Mouse (Mus musculus): ENCODE data around the gene Wdr90. TPM values are rescaled to one million over a fixed set of nuclear protein-coding genes. Genes with fewer than 3 reads are reported as not detected.
A peak's percentile ranks its signal among the peaks of the same experiment; 100 is the strongest.

Wdr90 gene
- polyA plus RNA-seq, 1 experiment from 2014 or later, result 18.2 TPM

GRCm38 (mm10) chr17:25860229-25860628, 1.1 kb downstream of the Wdr90 start:
- no peak overlapping the region for H3K27ac ChIP-seq (ENCODE audit: low read depth)
- H3K4me1 ChIP-seq (replicated peaks; ENCODE audit: control insufficient read depth, insufficient read depth, low read length), result peaks cover 9% of the 10 kb centered on the region
- no peak overlapping the region for H3K4me3 ChIP-seq (ENCODE audit: low read depth, low read length)
- no peaks in the 10 kb centered on the region for H3K27me3 ChIP-seq (replicated peaks; ENCODE audit: control insufficient read depth, insufficient read depth, low read length)
- DNase-seq (ENCODE audit: low spot score) (no peak), ATAC-seq (replicated peaks; ENCODE audit: low FRiP score, low TSS enrichment, low read depth) (no peak)
- no peaks in the 10 kb centered on the region for H3K9me3 ChIP-seq (ENCODE audit: control insufficient read depth, low read length)
- H3K9ac ChIP-seq (ENCODE audit: low read length), result peak overlapping the region; percentile 75; the same call in 1 of the 2 replicates
- WGBS, result 94% methylated on average over 6 of the region's 6 CpGs
- peaks cover 6% of the 10 kb centered on the region; the same call in 1 of the 2 replicates for H3K36me3 ChIP-seq (ENCODE audit: control insufficient read depth, insufficient read depth, low read length)
- H3K4me2 ChIP-seq (ENCODE audit: low read length), result peak overlapping the region; percentile 75

GRCm38 (mm10) chr17:25844396-25844901, 16.9 kb downstream of the Wdr90 start, which contains the start of gene Rhot2:
Gene Rhot2 (minus strand): TSS chr17:25844851.
- peak within 1 kb of the TSS; percentile 78 for H3K4me3 ChIP-seq (ENCODE audit: low read depth, low read length)
- no peaks in the 10 kb centered on the region for H3K27me3 ChIP-seq (replicated peaks; ENCODE audit: control insufficient read depth, insufficient read depth, low read length)
- peak within 1 kb of the TSS; percentile 81 for H3K9ac ChIP-seq (ENCODE audit: low read length)
- H3K9me3 ChIP-seq (ENCODE audit: control insufficient read depth, low read length), result no peaks in the 10 kb centered on the region
- H3K36me3 ChIP-seq (ENCODE audit: control insufficient read depth, insufficient read depth, low read length), result peaks cover 63% of the 10 kb centered on the region
- H3K27ac ChIP-seq (ENCODE audit: low read depth), result peak within 1 kb of the TSS; percentile 70
- peak within 1 kb of the TSS; percentile 87 for H3K4me2 ChIP-seq (ENCODE audit: low read length)
- DNase-seq (ENCODE audit: low spot score) (peak; percentile 96), ATAC-seq (replicated peaks; ENCODE audit: low FRiP score, low TSS enrichment, low read depth) (peak; percentile 95)
- H3K4me1 ChIP-seq (replicated peaks; ENCODE audit: control insufficient read depth, insufficient read depth, low read length), result peaks cover 12% of the 10 kb centered on the region
- 1% methylated on average over 21 of the region's 21 CpGs for WGBS

GRCm38 (mm10) chr17:25843636-25844395, 17.5 kb downstream of the Wdr90 start:
- peak overlapping the region; percentile 78 for H3K4me3 ChIP-seq (ENCODE audit: low read depth, low read length)
- DNase-seq (ENCODE audit: low spot score) (no peak), ATAC-seq (replicated peaks; ENCODE audit: low FRiP score, low TSS enrichment, low read depth) (no peak; the same call in 1 of the 2 replicates)
- H3K9ac ChIP-seq (ENCODE audit: low read length), result peak overlapping the region; percentile 81
- peaks cover 67% of the 10 kb centered on the region for H3K36me3 ChIP-seq (ENCODE audit: control insufficient read depth, insufficient read depth, low read length)
- peak overlapping the region; percentile 87 for H3K4me2 ChIP-seq (ENCODE audit: low read length)
- no peaks in the 10 kb centered on the region for H3K9me3 ChIP-seq (ENCODE audit: control insufficient read depth, low read length)
- no peaks in the 10 kb centered on the region for H3K27me3 ChIP-seq (replicated peaks; ENCODE audit: control insufficient read depth, insufficient read depth, low read length)
- H3K4me1 ChIP-seq (replicated peaks; ENCODE audit: control insufficient read depth, insufficient read depth, low read length), result peaks cover 12% of the 10 kb centered on the region
- H3K27ac ChIP-seq (ENCODE audit: low read depth), result peak overlapping the region; percentile 70
- WGBS, result 3% methylated on average over 37 of the region's 38 CpGs

GRCm38 (mm10) chr17:25843122-25843521, 18.2 kb downstream of the Wdr90 start:
- ATAC-seq (replicated peaks; ENCODE audit: low FRiP score, low TSS enrichment, low read depth) (no peak), DNase-seq (ENCODE audit: low spot score) (no peak)
- Histone ChIP-seq H3K9me3 (ENCODE audit: control insufficient read depth, low read length) (no peaks in the 10 kb centered on the region), H3K36me3 (ENCODE audit: control insufficient read depth, insufficient read depth, low read length) (peaks cover 66% of the 10 kb centered on the region), H3K9ac (ENCODE audit: low read length) (peak overlapping the region; percentile 81), H3K4me2 (ENCODE audit: low read length) (peak overlapping the region; percentile 87), H3K4me1 (replicated peaks; ENCODE audit: control insufficient read depth, insufficient read depth, low read length) (peaks cover 12% of the 10 kb centered on the region), H3K27me3 (replicated peaks; ENCODE audit: control insufficient read depth, insufficient read depth, low read length) (no peaks in the 10 kb centered on the region), H3K4me3 (ENCODE audit: low read depth, low read length) (peak overlapping the region; percentile 78), H3K27ac (ENCODE audit: low read depth) (no peak overlapping the region)
- WGBS, result 90% methylated on average over 4 of the region's 4 CpGs

- WGBS, result 79% methylated on average over 3 of the region's 3 CpGs
- no peak for ATAC-seq (replicated peaks; ENCODE audit: low FRiP score, low TSS enrichment, low read depth)
- Histone ChIP-seq H3K36me3 (ENCODE audit: control insufficient read depth, insufficient read depth, low read length) (peaks cover 65% of the 10 kb centered on the region), H3K4me1 (replicated peaks; ENCODE audit: control insufficient read depth, insufficient read depth, low read length) (peaks cover 12% of the 10 kb centered on the region), H3K9me3 (ENCODE audit: control insufficient read depth, low read length) (no peaks in the 10 kb centered on the region), H3K4me3 (ENCODE audit: low read depth, low read length) (no peak overlapping the region), H3K27ac (ENCODE audit: low read depth) (no peak overlapping the region), H3K9ac (ENCODE audit: low read length) (no peak overlapping the region), H3K27me3 (replicated peaks; ENCODE audit: control insufficient read depth, insufficient read depth, low read length) (no peaks in the 10 kb centered on the region), H3K4me2 (ENCODE audit: low read length) (no peak overlapping the region)
- DNase-seq (ENCODE audit: low spot score), result no peak
These were observed 18.8 kb downstream of the Wdr90 start for GRCm38 (mm10) chr17:25842509-25842908.

GRCm38 (mm10) chr17:25841117-25841880, 20.0 kb downstream of the Wdr90 start, which contains the start of gene Gm20683:
Gene Gm20683 (minus strand): TSS chr17:25841763.
- no peaks in the 10 kb centered on the region for H3K9me3 ChIP-seq (ENCODE audit: control insufficient read depth, low read length)
- DNase-seq (ENCODE audit: low spot score) (no peak), ATAC-seq (replicated peaks; ENCODE audit: low FRiP score, low TSS enrichment, low read depth) (no peak)
- H3K9ac ChIP-seq (ENCODE audit: low read length), result no peak within 1 kb of the TSS
- no peak within 1 kb of the TSS for H3K4me2 ChIP-seq (ENCODE audit: low read length)
- H3K27me3 ChIP-seq (replicated peaks; ENCODE audit: control insufficient read depth, insufficient read depth, low read length), result no peaks in the 10 kb centered on the region
- no peak within 1 kb of the TSS for H3K27ac ChIP-seq (ENCODE audit: low read depth)
- WGBS, result 96% methylated on average over 22 of the region's 22 CpGs
- no peak within 1 kb of the TSS for H3K4me3 ChIP-seq (ENCODE audit: low read depth, low read length)
- H3K4me1 ChIP-seq (replicated peaks; ENCODE audit: control insufficient read depth, insufficient read depth, low read length), result peaks cover 19% of the 10 kb centered on the region
- peaks cover 58% of the 10 kb centered on the region for H3K36me3 ChIP-seq (ENCODE audit: control insufficient read depth, insufficient read depth, low read length)

GRCm38 (mm10) chr17:25840519-25840918, 20.8 kb downstream of the Wdr90 start:
- Histone ChIP-seq H3K4me2 (ENCODE audit: low read length) (no peak overlapping the region), H3K36me3 (ENCODE audit: control insufficient read depth, insufficient read depth, low read length) (peaks cover 52% of the 10 kb centered on the region), H3K4me3 (ENCODE audit: low read depth, low read length) (no peak overlapping the region), H3K4me1 (replicated peaks; ENCODE audit: control insufficient read depth, insufficient read depth, low read length) (peaks cover 23% of the 10 kb centered on the region), H3K9ac (ENCODE audit: low read length) (no peak overlapping the region), H3K9me3 (ENCODE audit: control insufficient read depth, low read length) (no peaks in the 10 kb centered on the region), H3K27ac (ENCODE audit: low read depth) (no peak overlapping the region), H3K27me3 (replicated peaks; ENCODE audit: control insufficient read depth, insufficient read depth, low read length) (no peaks in the 10 kb centered on the region)
- DNase-seq (ENCODE audit: low spot score) (no peak), ATAC-seq (replicated peaks; ENCODE audit: low FRiP score, low TSS enrichment, low read depth) (no peak)
- WGBS, result 94% methylated on average over 6 of the region's 6 CpGs

GRCm38 (mm10) chr17:25839455-25840235, 21.7 kb downstream of the Wdr90 start:
- no peak overlapping the region for H3K9ac ChIP-seq (ENCODE audit: low read length)
- H3K27ac ChIP-seq (ENCODE audit: low read depth), result no peak overlapping the region
- H3K4me1 ChIP-seq (replicated peaks; ENCODE audit: control insufficient read depth, insufficient read depth, low read length), result peaks cover 23% of the 10 kb centered on the region
- H3K9me3 ChIP-seq (ENCODE audit: control insufficient read depth, low read length), result no peaks in the 10 kb centered on the region
- DNase-seq (ENCODE audit: low spot score) (no peak), ATAC-seq (replicated peaks; ENCODE audit: low FRiP score, low TSS enrichment, low read depth) (no peak)
- H3K4me3 ChIP-seq (ENCODE audit: low read depth, low read length), result no peak overlapping the region
- H3K36me3 ChIP-seq (ENCODE audit: control insufficient read depth, insufficient read depth, low read length), result peaks cover 55% of the 10 kb centered on the region
- H3K4me2 ChIP-seq (ENCODE audit: low read length), result no peak overlapping the region
- 85% methylated on average over 14 of the region's 14 CpGs for WGBS
- H3K27me3 ChIP-seq (replicated peaks; ENCODE audit: control insufficient read depth, insufficient read depth, low read length), result no peaks in the 10 kb centered on the region
